Mouse (Mus musculus) ES-E14 (cell line): Measurements from ENCODE around the gene Syt15.

Experiments used
- CHD2 ChIP-seq: IDR thresholded peaks from 2 replicates; pipeline ENCODE4 v1.6.1; 2014; ENCODE audit warnings: mild to moderate bottlenecking, low read depth, low read length, inconsistent platforms
- ZC3H11A ChIP-seq: IDR thresholded peaks from 2 replicates; pipeline ENCODE4 v1.6.1; 2012; ENCODE audit warnings: low read depth, mild to moderate bottlenecking, inconsistent platforms, low read length, borderline replicate concordance

- TF ChIP-seq ZC3H11A (no peak), CHD2 (no peak)
Measured at GRCm38 (mm10) chr14:34196706-34197105, 22.7 kb upstream of the Syt15 start.
